Mouse (Mus musculus) embryonic stem cell, embryonic (primary cell): ENCODE results near the gene Mfsd11.

Source experiments
- CTCF ChIA-PET, 4 experiments: fragments of 300-600 bp in 2 of 4; fragments of 350-600 bp in 2 of 4; sonication (Branson Sonifier 250); formaldehyde crosslinking; loops; one replicate each; lab custom pipeline; 2022; ENCODE audit warnings: inconsistent platforms in 2 of 4; lab: Charles Lee
- POLR2A ChIA-PET, 4 experiments: fragments of 300-600 bp in 2 of 4; fragments of 350-600 bp in 2 of 4; sonication (Branson Sonifier 250); formaldehyde crosslinking; loops; one replicate each; lab custom pipeline; 2022; ENCODE audit warnings: antibody characterized with exemption in 4 of 4, inconsistent platforms in 1 of 4; lab: Charles Lee

Gene Mfsd11

GRCm38 (mm10) chr11:116827534-116828165 lies 24.6 kb upstream of the Mfsd11 start, which contains the start of gene Mxra7:
Gene Mxra7 (minus strand): TSS chr11:116828046.
- ChIA-PET POLR2A (interaction anchor here in 3 of 4 experiments (0.6 to 8.6 kb wide), 30 partner anchors 8 to 210 kb away, joined by 3 to 66 read pairs (median 4); partner anchors contain the start of genes Mfsd11 (in 3 of the 3), Srsf2 (in 3 of the 3), Jmjd6 (in 2 of the 3) and Mettl23 (in 2 of the 3)), CTCF (interaction anchor here in 3 of 4 experiments (0.6 to 2.3 kb wide), 17 partner anchors 10 to 230 kb away, joined by 3 to 10 read pairs (median 4); partner anchors contain the start of genes Jmjd6 (in 2 of the 3) and Mettl23 (in 2 of the 3))

DNA sequence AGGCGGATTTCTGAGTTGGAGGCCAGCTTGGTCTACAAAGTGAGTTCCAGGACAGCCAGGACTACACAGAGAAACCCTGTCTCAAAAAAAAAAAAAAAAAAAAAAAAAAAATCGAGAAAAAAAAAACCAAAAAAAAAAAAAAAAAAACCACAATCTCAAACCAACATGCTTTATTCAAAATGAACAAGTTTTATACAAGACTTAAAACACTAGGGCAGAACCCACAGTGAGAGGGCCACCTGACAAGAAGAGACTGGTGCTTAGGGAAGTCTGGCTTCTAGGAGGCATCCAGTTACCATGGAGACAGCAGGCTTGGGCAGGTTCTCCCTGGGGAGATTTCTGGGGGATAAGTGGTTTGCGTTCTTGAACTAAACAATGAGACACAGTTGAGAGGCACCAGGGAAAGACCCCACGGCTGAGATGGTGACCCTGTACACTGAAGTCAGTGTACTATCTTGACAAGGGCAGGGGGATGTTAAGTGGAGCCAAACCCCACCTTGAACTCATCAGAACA lies 20.0 kb upstream of the Mfsd11 start:
- ChIA-PET POLR2A (interaction anchor here in 3 of 4 experiments (0.6 to 12.6 kb wide), 11 partner anchors 11 to 335 kb away, joined by 3 to 246 read pairs (median 5); partner anchors contain the start of genes Jmjd6 (in 3 of the 3), Mettl23 (in 3 of the 3), Mfsd11 (in 3 of the 3) and Srsf2 (in 3 of the 3)), CTCF (interaction anchor here in 1 of 4 experiments (0.6 kb wide), 2 partner anchors 221 to 224 kb away, joined by 3 to 4 read pairs; no protein-coding TSS in a partner anchor)

DNA sequence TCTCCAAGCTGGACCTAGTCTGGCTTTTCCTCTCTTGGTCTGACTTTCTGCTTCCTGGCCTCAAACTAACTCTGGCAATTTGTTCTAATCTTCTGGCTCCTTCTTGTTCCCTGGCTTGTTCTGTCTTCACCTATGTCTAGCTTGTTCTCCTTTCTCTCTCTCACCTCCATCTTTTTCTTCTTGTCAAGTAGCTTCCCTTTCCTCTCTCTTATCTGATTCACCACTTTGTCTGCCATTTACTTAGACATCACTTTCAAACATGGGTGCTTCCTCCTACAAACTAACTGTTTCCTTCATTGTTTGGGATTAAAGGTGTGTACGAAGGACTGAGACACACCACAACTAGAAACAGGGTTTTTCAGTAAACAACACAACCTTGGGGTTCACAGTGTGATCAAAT lies 17.3 kb upstream of the Mfsd11 start:
- CTCF ChIA-PET = interaction anchor here in 2 of 4 experiments (0.5 to 1.5 kb wide), 5 partner anchors 9 to 341 kb away, joined by 3 to 4 read pairs (median 3); partner anchors contain the start of gene Prpsap1 (in 1 of the 2)

DNA sequence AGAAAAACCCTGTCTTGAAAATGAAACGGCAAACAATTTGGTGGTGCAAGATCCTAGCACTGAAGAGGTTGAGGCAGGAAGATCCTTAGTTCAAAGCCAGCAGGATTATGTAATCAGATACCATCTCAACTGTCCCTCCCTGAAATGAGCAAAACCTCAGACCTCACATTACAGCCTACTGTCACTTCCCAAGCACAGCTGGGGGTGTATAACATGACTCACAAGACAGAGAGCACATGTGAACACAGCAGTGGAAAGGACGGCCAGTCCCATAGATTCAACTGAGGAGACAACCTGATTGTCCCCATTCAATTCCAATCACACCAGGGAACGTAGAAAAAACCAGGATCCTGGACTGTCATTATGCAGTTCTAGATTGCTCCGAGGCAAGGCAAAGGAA lies 16.0 kb upstream of the Mfsd11 start:
- ChIA-PET POLR2A (interaction anchor here in 2 of 4 experiments (0.6 to 12.6 kb wide), 7 partner anchors 7 to 179 kb away, joined by 3 to 246 read pairs (median 7); partner anchors contain the start of genes Jmjd6 (in 1 of the 2), Mettl23 (in 1 of the 2), Mfsd11 (in 1 of the 2) and Srsf2 (in 1 of the 2)), CTCF (interaction anchor here in 1 of 4 experiments (1.0 kb wide), 1 partner anchor 8 kb away, joined by 3 read pairs; no protein-coding TSS in a partner anchor)

More for the DNA sequence above, 17.3 kb upstream of the Mfsd11 start:
- POLR2A ChIA-PET = interaction anchor here in 3 of 4 experiments (0.7 to 12.6 kb wide), 18 partner anchors 8 to 174 kb away, joined by 3 to 246 read pairs (median 4); partner anchors contain the start of genes Jmjd6 (in 3 of the 3), Mettl23 (in 3 of the 3), Mfsd11 (in 2 of the 3) and Srsf2 (in 2 of the 3)

DNA sequence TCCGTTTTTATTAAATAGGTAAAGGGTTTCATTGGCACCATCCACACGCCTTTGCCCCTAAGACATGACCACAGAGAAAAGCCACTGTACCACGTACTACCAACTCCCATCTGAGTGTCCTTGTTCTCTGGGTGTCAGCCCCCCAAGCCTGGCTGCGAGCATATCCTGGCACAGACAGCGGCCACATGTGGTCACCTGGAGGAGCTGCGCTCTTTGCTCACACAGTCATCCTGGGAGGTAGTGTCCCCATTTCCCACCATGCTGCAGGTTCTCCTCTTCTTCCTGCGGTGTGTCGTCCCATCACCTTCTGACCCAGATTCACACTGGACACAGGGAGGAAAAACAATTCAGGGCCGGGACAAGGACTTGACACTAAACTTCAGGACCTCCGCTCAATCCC lies 14.8 kb upstream of the Mfsd11 start:
- POLR2A ChIA-PET = interaction anchor here in 3 of 4 experiments (0.6 to 12.6 kb wide), 10 partner anchors 9 to 167 kb away, joined by 3 to 246 read pairs (median 5); partner anchors contain the start of genes Mfsd11 (in 2 of the 3), Mxra7 (in 2 of the 3) and Srsf2 (in 2 of the 3)

DNA sequence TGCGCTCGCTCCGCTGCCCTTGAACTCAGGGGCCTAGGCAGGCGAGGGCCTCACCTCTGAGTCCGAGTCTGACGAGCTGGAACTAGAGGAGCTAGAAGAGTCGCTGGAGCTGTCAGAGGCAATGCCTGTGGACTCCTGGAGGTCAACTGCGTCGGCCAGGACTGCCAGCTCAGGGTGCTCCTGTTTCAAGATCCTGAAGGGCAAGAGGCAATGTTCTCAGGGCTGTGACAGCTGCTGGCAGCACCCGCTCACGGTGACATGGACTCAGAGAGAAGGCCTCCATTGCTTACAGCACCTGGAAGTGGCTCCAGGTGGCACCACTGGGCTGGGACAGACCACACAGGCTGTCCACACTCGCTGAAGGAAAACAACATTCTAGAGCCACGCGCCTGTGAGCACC lies 13.3 kb upstream of the Mfsd11 start:
- ChIA-PET POLR2A (interaction anchor here (0.6 to 17.9 kb wide), 13 partner anchors 10 to 717 kb away, joined by 3 to 246 read pairs (median 3); partner anchors contain the start of genes Mfsd11 (in 2 of the 4), Mxra7 (in 2 of the 4) and Srsf2 (in 2 of the 4)), CTCF (interaction anchor here in 1 of 4 experiments (0.8 to 1.9 kb wide), 3 partner anchors 11 to 198 kb away, joined by 3 to 7 read pairs (median 3); partner anchors contain the start of gene Mxra7)

More for the DNA sequence above, 14.8 kb upstream of the Mfsd11 start:
- CTCF ChIA-PET = interaction anchor here in 3 of 4 experiments (0.6 to 0.7 kb wide), 5 partner anchors 10 to 383 kb away, joined by 3 read pairs; partner anchors contain the start of gene Mxra7 (in 2 of the 3)

- ChIA-PET CTCF (interaction anchor here in 1 of 4 experiments (0.7 to 1.9 kb wide), 3 partner anchors 12 to 215 kb away, joined by 3 to 7 read pairs (median 3); partner anchors contain the start of gene Mxra7), POLR2A (interaction anchor here (0.5 to 17.9 kb wide), 15 partner anchors 9 to 743 kb away, joined by 3 to 246 read pairs (median 3); partner anchors contain the start of genes Mfsd11 (in 3 of the 4), Srsf2 (in 3 of the 4) and Mxra7 (in 2 of the 4))
Observed at GRCm38 (mm10) chr11:116839601-116840000, 12.6 kb upstream of the Mfsd11 start.

DNA sequence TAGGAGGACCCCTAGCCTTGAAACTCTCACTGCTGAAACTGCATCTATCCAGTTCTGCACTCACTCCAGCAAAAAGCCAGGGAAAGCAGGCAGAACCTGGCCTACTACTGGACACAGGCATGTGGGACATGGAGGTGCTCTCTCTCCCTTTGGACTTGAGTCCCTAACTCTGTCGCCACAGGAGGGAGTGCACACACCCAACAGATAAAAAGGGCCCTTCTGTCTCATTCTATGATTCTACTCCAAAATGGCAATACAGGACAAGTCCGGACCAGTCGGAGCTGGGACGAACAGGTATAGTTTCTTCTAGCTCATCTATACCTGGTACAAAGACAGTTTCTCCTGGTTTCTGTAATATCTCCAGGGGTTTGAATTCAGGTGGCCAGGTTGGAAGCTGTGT lies 11.5 kb upstream of the Mfsd11 start:
- ChIA-PET CTCF (interaction anchor here in 2 of 4 experiments (0.6 to 1.4 kb wide), 2 partner anchors 32 to 178 kb away, joined by 4 to 7 read pairs; no protein-coding TSS in a partner anchor), POLR2A (interaction anchor here (0.5 to 17.9 kb wide), 20 partner anchors 10 to 611 kb away, joined by 3 to 246 read pairs (median 4); partner anchors contain the start of genes Mfsd11 (in 4 of the 4), Srsf2 (in 4 of the 4) and Mxra7 (in 2 of the 4))

- ChIA-PET CTCF (interaction anchor here (0.6 to 1.6 kb wide), 10 partner anchors 9 to 327 kb away, joined by 3 to 7 read pairs (median 3); partner anchors contain the start of gene Mxra7 (in 2 of the 4)), POLR2A (interaction anchor here (0.5 to 17.9 kb wide), 58 partner anchors 8 to 818 kb away, joined by 3 to 246 read pairs (median 4); partner anchors contain the start of genes Mfsd11 (in 4 of the 4), Srsf2 (in 4 of the 4), Mxra7 (in 2 of the 4) and Prcd (in 1 of the 4))
Observed at GRCm38 (mm10) chr11:116842531-116843260, 9.5 kb upstream of the Mfsd11 start.

DNA sequence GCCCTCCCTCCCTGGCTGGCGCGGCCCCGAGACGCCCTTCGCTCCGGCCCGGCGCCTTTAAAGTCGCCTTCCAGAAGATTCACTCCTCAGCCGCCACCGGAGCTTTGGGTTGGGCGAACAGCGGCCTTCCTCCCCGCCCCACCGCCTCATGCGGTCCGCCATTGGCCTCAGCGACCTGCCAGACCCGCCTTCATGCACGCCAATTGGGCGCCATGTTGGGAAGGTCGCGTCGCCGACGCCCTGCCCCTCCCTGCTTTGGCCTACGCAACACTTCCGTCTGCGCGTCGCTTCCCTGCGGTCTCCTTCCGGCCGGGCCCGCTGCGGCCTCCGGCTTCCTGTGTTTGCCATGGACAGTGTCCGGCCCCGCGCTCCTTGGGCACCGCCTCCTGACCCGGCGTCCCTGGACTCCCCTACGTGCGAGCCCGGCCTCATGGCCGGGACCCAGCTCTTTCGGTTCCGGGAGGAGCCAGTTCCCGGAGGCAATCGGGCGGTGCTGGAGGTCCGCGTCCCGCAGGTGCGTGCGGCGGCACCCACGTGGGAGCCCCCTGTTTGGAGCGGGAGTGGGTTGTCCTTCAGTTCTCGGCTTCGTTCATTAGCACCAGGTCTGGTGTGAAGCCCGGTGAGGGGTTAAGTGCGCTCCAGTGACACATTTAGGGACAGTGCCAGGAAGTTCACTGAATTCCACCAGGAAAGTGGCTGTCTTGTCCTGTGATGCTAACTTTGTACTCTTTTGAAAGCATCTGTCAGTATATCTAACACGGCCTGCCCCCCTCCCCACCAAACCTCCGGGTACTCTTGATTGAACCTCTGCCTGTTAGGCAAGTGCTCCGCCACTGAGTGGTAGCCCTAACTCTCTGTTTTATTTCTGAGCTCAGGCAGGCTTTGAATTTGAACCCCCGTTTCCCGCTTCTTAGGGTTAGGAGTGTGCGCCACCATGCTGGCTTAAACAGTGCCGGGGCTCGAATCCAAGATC lies 8.7 kb upstream of the Mfsd11 start, which contains the start of the genes Mettl23 and Jmjd6:
Gene Mettl23 (plus strand): TSS at position 18 of the 973 bp plus-strand sequence.
Gene Jmjd6 (minus strand): TSS at position 189 of the 973 bp plus-strand sequence.
- POLR2A ChIA-PET = interaction anchor here (0.5 to 17.9 kb wide), 57 partner anchors 8 to 819 kb away, joined by 3 to 246 read pairs (median 4); partner anchors contain the start of genes Mfsd11 (in 4 of the 4), Srsf2 (in 4 of the 4), Mxra7 (in 2 of the 4) and Prcd (in 1 of the 4)
- CTCF ChIA-PET = interaction anchor here (0.5 to 1.6 kb wide), 12 partner anchors 8 to 328 kb away, joined by 3 to 7 read pairs (median 3); partner anchors contain the start of gene Mxra7 (in 2 of the 4)

GRCm38 (mm10) chr11:116846593-116847181 lies 5.6 kb upstream of the Mfsd11 start:
- ChIA-PET CTCF (interaction anchor here in 1 of 4 experiments (0.5 kb wide), 1 partner anchor 1561 kb away, joined by 3 read pairs; no protein-coding TSS in a partner anchor), POLR2A (interaction anchor here in 3 of 4 experiments (0.8 to 17.9 kb wide), 19 partner anchors 8 to 822 kb away, joined by 3 to 286 read pairs (median 4); partner anchors contain the start of genes Jmjd6 (in 1 of the 3) and Mettl23 (in 1 of the 3))

- ChIA-PET POLR2A (interaction anchor here (0.6 to 17.9 kb wide), 28 partner anchors 9 to 823 kb away, joined by 3 to 286 read pairs (median 4); partner anchors contain the start of genes Exoc7 (in 1 of the 4), Jmjd6 (in 1 of the 4) and Mettl23 (in 1 of the 4)), CTCF (interaction anchor here in 1 of 4 experiments (0.5 kb wide), 1 partner anchor 1560 kb away, joined by 3 read pairs; no protein-coding TSS in a partner anchor)
Observed at GRCm38 (mm10) chr11:116847187-116848085, 4.8 kb upstream of the Mfsd11 start.
